Mouse (Mus musculus) lung, postnatal 0 days (tissue): Measurements from ENCODE around the gene Psmb3.

Experiments
- CTCF ChIP-seq: IDR thresholded peaks from 2 replicates; pipeline ENCODE4 v1.5.1; 2016; ENCODE audit warnings: antibody characterized with exemption, mild to moderate bottlenecking
- EP300 ChIP-seq: IDR thresholded peaks from 2 replicates; pipeline ENCODE4 v1.6.1; 2016; ENCODE audit warnings: antibody characterized with exemption, mild to moderate bottlenecking, control low read depth

- no peak for TF ChIP-seq CTCF
- no peak for TF ChIP-seq EP300
Observed at GRCm38 (mm10) chr11:97658751-97659266, 44.4 kb upstream of the Psmb3 start.
